Mouse (Mus musculus): Measurements from ENCODE around the gene Cd3g.

DNA sequence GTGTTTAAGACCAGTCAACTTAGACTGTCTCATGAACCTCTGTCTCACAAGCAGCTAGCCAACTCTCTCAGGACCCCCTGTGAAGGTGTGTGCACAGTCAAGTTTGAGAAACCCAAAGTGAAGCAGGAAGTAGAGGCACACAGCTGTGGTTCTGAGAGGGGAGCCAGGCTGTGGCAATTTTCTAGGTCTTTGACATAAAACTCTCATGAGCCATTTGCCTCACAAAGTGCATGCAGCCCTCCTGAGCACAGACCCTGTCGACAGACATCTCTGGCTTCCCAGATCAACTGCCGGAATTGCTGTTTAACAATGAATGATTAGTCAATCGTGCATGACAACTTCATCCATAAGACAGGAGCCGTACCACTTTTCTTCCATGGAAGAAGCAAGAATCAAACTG is 28.1 kb upstream of the Cd3g start:
- TF ChIP-seq CTCF (IDR thresholded peaks at IDR 0.05) (no peak), EP300 (IDR thresholded peaks at IDR 0.05) (no peak)

Data from lung, postnatal 0 days (tissue).